Mouse (Mus musculus): ENCODE data around the gene Alcam.

The Alcam gene

GRCm38 (mm10) chr16:52439600-52439999 lies 14.3 kb downstream of the Alcam start:
- DNase-seq = no peak

- no peak for DNase-seq
These were observed 14.9 kb downstream of the Alcam start for GRCm38 (mm10) chr16:52439007-52439406.

GRCm38 (mm10) chr16:52438216-52438904 lies 15.5 kb downstream of the Alcam start:
- no peak for DNase-seq

GRCm38 (mm10) chr16:52433189-52433588 lies 20.7 kb downstream of the Alcam start:
- no peak for DNase-seq

GRCm38 (mm10) chr16:52432072-52432471 lies 21.8 kb downstream of the Alcam start:
- DNase-seq = no peak

GRCm38 (mm10) chr16:52431590-52431989 lies 22.3 kb downstream of the Alcam start:
- no peak for DNase-seq

GRCm38 (mm10) chr16:52430073-52430472 lies 23.8 kb downstream of the Alcam start:
- DNase-seq = no peak

GRCm38 (mm10) chr16:52429661-52430060 lies 24.2 kb downstream of the Alcam start:
- DNase-seq = no peak

GRCm38 (mm10) chr16:52428505-52428904 lies 25.4 kb downstream of the Alcam start:
- no peak for DNase-seq

GRCm38 (mm10) chr16:52418568-52419158 lies 35.2 kb downstream of the Alcam start:
- DNase-seq = no peak

- DNase-seq = no peak
These were observed 35.9 kb downstream of the Alcam start for GRCm38 (mm10) chr16:52417982-52418381.

GRCm38 (mm10) chr16:52417146-52417545 lies 36.7 kb downstream of the Alcam start:
- DNase-seq = no peak

GRCm38 (mm10) chr16:52413714-52414113 lies 40.2 kb downstream of the Alcam start:
- DNase-seq = no peak

- no peak for DNase-seq
These were observed 47.8 kb downstream of the Alcam start for GRCm38 (mm10) chr16:52406072-52406471.

- DNase-seq = no peak
These were observed 48.6 kb downstream of the Alcam start for GRCm38 (mm10) chr16:52405272-52405671.

- DNase-seq = no peak
These were observed 54.8 kb downstream of the Alcam start for GRCm38 (mm10) chr16:52399112-52399511.

- DNase-seq = no peak
These were observed 67.0 kb downstream of the Alcam start for GRCm38 (mm10) chr16:52386781-52387300.

GRCm38 (mm10) chr16:52383456-52384185 lies 70.3 kb downstream of the Alcam start:
- DNase-seq = no peak

- no peak for DNase-seq
These were observed 74.9 kb downstream of the Alcam start for GRCm38 (mm10) chr16:52378811-52379597.

GRCm38 (mm10) chr16:52376827-52377226 lies 77.0 kb downstream of the Alcam start:
- no peak for DNase-seq

- no peak for DNase-seq
These were observed 81.9 kb downstream of the Alcam start for GRCm38 (mm10) chr16:52371956-52372355.

- no peak for DNase-seq
These were observed 85.4 kb downstream of the Alcam start for GRCm38 (mm10) chr16:52368521-52368920.

GRCm38 (mm10) chr16:52366915-52367314 lies 87.0 kb downstream of the Alcam start:
- DNase-seq = no peak
